Mouse (Mus musculus) lung, embryonic 14.5 days (tissue): ENCODE data around the gene Bnip3. TPM values are rescaled to one million over a fixed set of nuclear protein-coding genes. Genes with fewer than 3 reads are reported as not detected.

ENCODE experiments used
- ATAC-seq: fragments of 200-750 bp; cut with Nextera tagmentation; 2 replicates; pipeline ENCODE4 v1.8.0; 2017; ENCODE audit warnings: mild to moderate bottlenecking, moderate TSS enrichment, moderate library complexity; ENCODE audit not compliant: insufficient read depth
- DNase-seq: peaks from one replicate; pipeline ENCODE4 v3.0.0-alpha.2; 2015
- H3K27ac ChIP-seq: fragments of 300-500 bp; sonication (generic); 2 replicates; pipeline ENCODE4 v1.5.1; 2014; ENCODE audit warnings: low read depth, mild to moderate bottlenecking, moderate library complexity
- H3K27me3 ChIP-seq: fragments of 300-500 bp; sonication (generic); 2 replicates; pipeline ENCODE4 v1.6.1; 2014; ENCODE audit warnings: low read length, control low read depth; ENCODE audit not compliant: insufficient read depth
- H3K36me3 ChIP-seq: fragments of 300-500 bp; sonication (generic); 2 replicates; pipeline ENCODE4 v1.6.1; 2014; ENCODE audit warnings: control low read depth; ENCODE audit not compliant: insufficient read depth
- H3K4me1 ChIP-seq: fragments of 300-500 bp; sonication (generic); 2 replicates; pipeline ENCODE4 v1.6.1; 2014; ENCODE audit warnings: antibody characterized with exemption, control low read depth; ENCODE audit not compliant: insufficient read depth
- H3K4me2 ChIP-seq: fragments of 300-500 bp; sonication (generic); 2 replicates; pipeline ENCODE4 v1.6.1; 2014; ENCODE audit warnings: mild to moderate bottlenecking
- H3K4me3 ChIP-seq: fragments of 300-500 bp; sonication (generic); 2 replicates; pipeline ENCODE4 v1.5.1; 2014; ENCODE audit warnings: low read depth, low read length
- H3K9ac ChIP-seq: fragments of 300-500 bp; sonication (generic); 2 replicates; pipeline ENCODE4 v1.6.1; 2014
- H3K9me3 ChIP-seq: fragments of 300-500 bp; sonication (generic); 2 replicates; pipeline ENCODE4 v1.6.1; 2016; ENCODE audit warnings: low read depth, low read length, control low read depth
- CTCF ChIP-seq: IDR thresholded peaks from 2 replicates; pipeline ENCODE4 v1.5.1; 2016; ENCODE audit warnings: antibody characterized with exemption, low read depth
- WGBS: fragments of 180-500 bp; shearing (Covaris S2); extraction: QIAGEN DNeasy Blood & Tissue Kit; methylation state at CpG from one replicate; pipeline ENCODE4 v1.1.7; 2014; 5-methylcytosine and 5-hydroxymethylcytosine counted together
- polyA plus RNA-seq: library from polyadenylated mRNA; unstranded; fragments of >200 nt; fragmentation: Nextera tagmentation; extraction: Ambion mirVana; gene quantifications from 2 replicates; pipeline ENCODE4 v1.2.1, GENCODE M21; 2014

The Bnip3 gene
- polyA plus RNA-seq, 1 experiment from 2014 or later: 76.5 TPM

GRCm38 (mm10) chr7:138872956-138873355, 36.4 kb downstream of the Bnip3 start:
- no peak for ATAC-seq
- H3K4me3 ChIP-seq: no peak overlapping the region
- no peak for DNase-seq
- H3K4me1 ChIP-seq: no peaks in the 10 kb centered on the region
- no peak for TF ChIP-seq CTCF
- WGBS: 81% methylated on average over 3 of the region's 3 CpGs
- H3K9ac ChIP-seq: no peak overlapping the region
- H3K36me3 ChIP-seq: peaks cover 92% of the 10 kb centered on the region
- H3K27ac ChIP-seq: no peak overlapping the region
- H3K4me2 ChIP-seq: no peak overlapping the region
- H3K9me3 ChIP-seq: no peaks in the 10 kb centered on the region
- H3K27me3 ChIP-seq: no peaks in the 10 kb centered on the region

GRCm38 (mm10) chr7:138868316-138868715, 41.0 kb downstream of the Bnip3 start:
- H3K4me3 ChIP-seq: no peak overlapping the region
- H3K4me1 ChIP-seq: no peaks in the 10 kb centered on the region
- peaks cover 59% of the 10 kb centered on the region for H3K36me3 ChIP-seq
- H3K27me3 ChIP-seq: no peaks in the 10 kb centered on the region
- no peak overlapping the region for H3K9ac ChIP-seq
- H3K4me2 ChIP-seq: no peak overlapping the region
- whole genome bisulfite sequencing: 85% methylated on average over 4 of the region's 4 CpGs
- H3K27ac ChIP-seq: no peak overlapping the region
- H3K9me3 ChIP-seq: no peaks in the 10 kb centered on the region
- no peak for ATAC-seq
- TF ChIP-seq CTCF: no peak
- no peak for DNase-seq

- 0 out of 2 replicates have a peak, but pooled peaks have one; percentile 21 for ATAC-seq
- no peak for DNase-seq
- Histone ChIP-seq H3K9ac (no peak overlapping the region), H3K27me3 (no peaks in the 10 kb centered on the region), H3K4me3 (no peak overlapping the region), H3K27ac (no peak overlapping the region), H3K36me3 (peaks cover 50% of the 10 kb centered on the region), H3K9me3 (no peaks in the 10 kb centered on the region), H3K4me1 (no peaks in the 10 kb centered on the region), H3K4me2 (no peak overlapping the region)
- 66% methylated on average over 6 of the region's 6 CpGs for WGBS
- no peak for TF ChIP-seq CTCF
These were observed 42.0 kb downstream of the Bnip3 start for GRCm38 (mm10) chr7:138867286-138867685.

- Histone ChIP-seq H3K27ac (no peak overlapping the region), H3K4me3 (no peak overlapping the region), H3K36me3 (peaks cover 32% of the 10 kb centered on the region), H3K4me1 (no peaks in the 10 kb centered on the region), H3K27me3 (no peaks in the 10 kb centered on the region), H3K9me3 (no peaks in the 10 kb centered on the region), H3K4me2 (no peak overlapping the region), H3K9ac (no peak overlapping the region)
- no peak for ATAC-seq
- DNase-seq: no peak
- no peak for TF ChIP-seq CTCF
- 93% methylated on average over 1 of the region's 1 CpGs for WGBS
These were observed 44.5 kb downstream of the Bnip3 start for GRCm38 (mm10) chr7:138864776-138865175.

GRCm38 (mm10) chr7:138863950-138864572, 45.3 kb downstream of the Bnip3 start:
- Histone ChIP-seq H3K4me1 (no peaks in the 10 kb centered on the region), H3K4me3 (no peak overlapping the region), H3K9ac (no peak overlapping the region), H3K27ac (no peak overlapping the region), H3K27me3 (no peaks in the 10 kb centered on the region), H3K4me2 (no peak overlapping the region), H3K36me3 (peaks cover 28% of the 10 kb centered on the region), H3K9me3 (no peaks in the 10 kb centered on the region)
- ATAC-seq: no peak
- TF ChIP-seq CTCF: no peak
- no peak for DNase-seq
- WGBS: 90% methylated on average over 3 of the region's 3 CpGs

GRCm38 (mm10) chr7:138856670-138857069, 52.6 kb downstream of the Bnip3 start:
- Histone ChIP-seq H3K4me3 (no peak overlapping the region), H3K9ac (no peak overlapping the region), H3K4me2 (no peak overlapping the region), H3K4me1 (no peaks in the 10 kb centered on the region), H3K36me3 (peaks cover 52% of the 10 kb centered on the region), H3K27me3 (no peaks in the 10 kb centered on the region), H3K9me3 (no peaks in the 10 kb centered on the region), H3K27ac (no peak overlapping the region)
- TF ChIP-seq CTCF: no peak
- 55% methylated on average over 2 of the region's 2 CpGs for WGBS
- ATAC-seq: no peak
- DNase-seq: no peak

- Histone ChIP-seq H3K4me2 (no peak overlapping the region), H3K9ac (no peak overlapping the region), H3K4me1 (no peaks in the 10 kb centered on the region), H3K27me3 (no peaks in the 10 kb centered on the region), H3K36me3 (peaks cover 66% of the 10 kb centered on the region), H3K4me3 (no peak overlapping the region), H3K27ac (no peak overlapping the region), H3K9me3 (no peaks in the 10 kb centered on the region)
- no peak for TF ChIP-seq CTCF
- 86% methylated on average over 2 of the region's 2 CpGs for WGBS
- ATAC-seq: no peak
- no peak for DNase-seq
These were observed 55.1 kb downstream of the Bnip3 start for GRCm38 (mm10) chr7:138854201-138854600.
